ENCODE assay signal across 22 mouse cellular contexts in the genomic region with DNA sequence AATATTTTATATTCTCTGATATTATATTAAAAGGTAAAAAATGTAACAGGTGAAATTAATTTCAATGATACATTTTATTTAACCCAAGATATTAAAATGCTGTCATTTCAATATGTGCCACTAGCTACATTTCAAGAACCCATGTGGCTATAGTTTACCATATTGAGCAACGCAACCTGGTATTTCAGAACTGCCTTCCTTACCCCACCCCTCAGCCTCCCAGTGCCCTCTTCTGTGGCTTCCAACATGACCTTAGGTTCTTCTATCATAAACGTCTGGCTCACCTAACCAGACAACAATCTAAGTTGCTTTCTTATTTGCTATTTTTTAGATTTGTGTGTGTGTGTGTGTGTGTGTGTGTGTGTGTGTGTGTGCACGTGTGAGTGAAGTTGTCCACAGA. TPM values are rescaled to one million over a fixed set of nuclear protein-coding genes. Genes with fewer than 3 reads are reported as not detected.
DNase-seq lines count a peak whose midpoint lies in the region; ATAC-seq and TF ChIP-seq lines count a peak whose summit lies in the region.
"Had no signal": no experiment of that assay in that cellular context is flagged by ENCODE, and none has a peak within 500 bp of the region (broad histone marks: within the 10 kb centered on the region; RNA-seq: fewer than 3 reads in every experiment).

No protein-coding gene starts in this region.

- H3K4me2 ChIP-seq in intestine, postnatal 0 days (replicated peaks; ENCODE audit: low read depth), result no peak overlapping the region

- no peaks in the 10 kb centered on the region for H3K27me3 ChIP-seq in intestine, postnatal 0 days (replicated peaks; ENCODE audit: control insufficient read depth, insufficient read depth, low read length)
- H3K27me3 ChIP-seq in forebrain, embryonic 10.5 days (ENCODE audit: poor library complexity, severe bottlenecking), result no peaks in the 10 kb centered on the region
- H3K27me3 ChIP-seq: CH12.LX had no signal

- no peak overlapping the region for H3K9ac ChIP-seq in intestine, postnatal 0 days (ENCODE audit: low read depth, low read length)

- no peak for DNase-seq in cerebellum, postnatal 4 days (ENCODE audit: low spot score in 2 of 2)
- no peak for DNase-seq in forebrain, embryonic 10.5 days (ENCODE audit: extremely low spot score, low spot score)
- DNase-seq in right cerebral cortex, postnatal 4 days, result no peak
- DNase-seq: adrenal gland, adult 2 months; adrenal gland, adult 8-10 months; adrenal gland, postnatal 10 days; adrenal gland, postnatal 14 days; adrenal gland, postnatal 25 days; adrenal gland, postnatal 36 days; B cell, adult 2 months; cerebellum, adult 11 months; cerebellum, adult 11-12 months had no signal

- no peaks in the 10 kb centered on the region for H3K36me3 ChIP-seq in intestine, postnatal 0 days (ENCODE audit: control insufficient read depth, insufficient read depth)
- no peaks in the 10 kb centered on the region for H3K36me3 ChIP-seq in forebrain, embryonic 10.5 days (replicated peaks)
- H3K36me3 ChIP-seq: G1E had no signal

- H3K27ac ChIP-seq in intestine, postnatal 0 days (ENCODE audit: low read depth, low read length), result no peak overlapping the region
- H3K27ac ChIP-seq in forebrain, embryonic 10.5 days, result no peak overlapping the region

- H3K4me3 ChIP-seq in intestine, postnatal 0 days (ENCODE audit: low read depth, low read length), result no peak overlapping the region
- H3K4me3 ChIP-seq in forebrain, embryonic 10.5 days, result no peak overlapping the region

- WGBS in intestine, postnatal 0 days, result 64% methylated on average over 3 of the region's 3 CpGs
- WGBS in forebrain, embryonic 10.5 days, result 83% methylated on average over 3 of the region's 3 CpGs

- H3K4me1 ChIP-seq in intestine, postnatal 0 days (replicated peaks; ENCODE audit: control insufficient read depth, insufficient read depth, low read length), result no peaks in the 10 kb centered on the region
- H3K4me1 ChIP-seq in forebrain, embryonic 10.5 days, result no peaks in the 10 kb centered on the region

- ATAC-seq in granulocyte monocyte progenitor cell, adult 5-6 weeks (replicated peaks; ENCODE audit: poor library complexity, severe bottlenecking), result 0 out of 2 replicates have a peak, but pooled peaks have one; percentile 45
- ATAC-seq in megakaryocyte, adult 5-6 weeks (ENCODE audit: poor library complexity, severe bottlenecking), result peak; percentile 66
- peak; percentile 53; the same call in 1 of the 2 replicates for ATAC-seq in megakaryocyte progenitor cell, adult 5-6 weeks (replicated peaks; ENCODE audit: poor library complexity)
- ATAC-seq in monocyte, adult 5-6 weeks (replicated peaks; ENCODE audit: insufficient number of reproducible peaks, low FRiP score, low TSS enrichment, poor library complexity, severe bottlenecking), result 0 out of 2 replicates have a peak, but pooled peaks have one; percentile 65
- no peak for ATAC-seq in intestine, postnatal 0 days
- ATAC-seq: activated CD4-positive, CD25-positive, alpha-beta regulatory T cell, adult 4 months; CD4-positive, CD25-positive, alpha-beta regulatory T cell, adult 4 months; Patski had no signal

- no peak for TF ChIP-seq CTCF in intestine, postnatal 0 days (IDR thresholded peaks at IDR 0.05; ENCODE audit: low read depth)

- H3K9me3 ChIP-seq in intestine, postnatal 0 days (ENCODE audit: control insufficient read depth), result no peaks in the 10 kb centered on the region
- no peaks in the 10 kb centered on the region for H3K9me3 ChIP-seq in forebrain, embryonic 10.5 days
- H3K9me3 ChIP-seq: G1E had no signal

RNA-seq across cellular contexts. Expression of a gene that starts 55.7 kb away (rescaled TPM):
- 14.5 and 15.6 TPM in 2 replicates for total RNA-seq in granulocyte monocyte progenitor cell, adult 5-6 weeks (2014; fragmentation: Nextera tagmentation)
- 10.1 and 16.9 TPM in 2 replicates for total RNA-seq in granulocyte monocyte progenitor cell, adult 5-6 weeks (2017)
- total RNA-seq in megakaryocyte, adult 5-6 weeks (2015), result 71.5 and 74.4 TPM in 2 replicates
- total RNA-seq in megakaryocyte, adult 5-6 weeks (2017), result 28.4 and 61.9 TPM in 2 replicates
- total RNA-seq in megakaryocyte progenitor cell, adult 5-6 weeks (2015), result 27.6 and 28.0 TPM in 2 replicates
- total RNA-seq in megakaryocyte progenitor cell, adult 5-6 weeks (2017), result 6.7 and 11.0 TPM in 2 replicates
- 36.9 to 81.2 TPM (median 70.4 TPM) in 3 replicates for total RNA-seq in monocyte, adult 5-6 weeks (2017)
- 6.0 and 6.6 TPM in 2 replicates for polyA plus RNA-seq in intestine, postnatal 0 days (2015; fragmentation: Nextera tagmentation; extraction: Ambion mirVana)
- polyA plus RNA-seq in forebrain, embryonic 10.5 days (2016; fragmentation: Nextera tagmentation; extraction: Ambion mirVana), result 2.8 and 3.0 TPM in 2 replicates

RNA-seq across cellular contexts. Expression of a gene that starts 59.7 kb away (rescaled TPM):
- total RNA-seq in granulocyte monocyte progenitor cell, adult 5-6 weeks (2014; fragmentation: Nextera tagmentation), result 61.0 and 119 TPM in 2 replicates
- 117 and 145 TPM in 2 replicates for total RNA-seq in granulocyte monocyte progenitor cell, adult 5-6 weeks (2017)
- 94.6 and 113 TPM in 2 replicates for total RNA-seq in megakaryocyte, adult 5-6 weeks (2015)
- total RNA-seq in megakaryocyte, adult 5-6 weeks (2017), result 201 and 212 TPM in 2 replicates
- 78.3 and 94.5 TPM in 2 replicates for total RNA-seq in megakaryocyte progenitor cell, adult 5-6 weeks (2015)
- total RNA-seq in megakaryocyte progenitor cell, adult 5-6 weeks (2017), result 123 and 143 TPM in 2 replicates
- 212 to 304 TPM (median 230 TPM) in 3 replicates for total RNA-seq in monocyte, adult 5-6 weeks (2017)
- 26.1 and 27.1 TPM in 2 replicates for polyA plus RNA-seq in intestine, postnatal 0 days (2015; fragmentation: Nextera tagmentation; extraction: Ambion mirVana)
- polyA plus RNA-seq in forebrain, embryonic 10.5 days (2016; fragmentation: Nextera tagmentation; extraction: Ambion mirVana), result 13.8 and 14.5 TPM in 2 replicates
